Comparison of ENCODE assay signal across 9 mouse cellular contexts in genomic region chr14:61112404-61112803, GRCm38 (mm10). TPM values are rescaled to one million over a fixed set of nuclear protein-coding genes. Genes with fewer than 3 reads are reported as not detected.
A peak's percentile ranks its signal among the peaks of the same experiment; 100 is the strongest.
DNase-seq lines count a peak whose midpoint lies in the region; TF ChIP-seq lines count a peak whose summit lies in the region.
"Had no signal": no experiment of that assay in that cellular context is flagged by ENCODE, and none has a peak within 500 bp of the region (broad histone marks: within the 10 kb centered on the region; RNA-seq: fewer than 3 reads in every experiment).

No protein-coding gene starts in this region.

- TF ChIP-seq CTCF in lung, adult 2 months (IDR thresholded peaks at IDR 0.05; ENCODE audit: insufficient read depth, low read length): peak; percentile 77

- 6% methylated on average over 11 of the region's 11 CpGs for WGBS in lung, adult 2 months

- peak; percentile 78 to 79 for DNase-seq in B cell, adult 2 months
- DNase-seq in adrenal gland, adult (ENCODE audit: inconsistent age in 2 of 2, low spot score in 1 of 2): peak; percentile 61 to 91
- DNase-seq in embryo, embryonic 10 days (ENCODE audit: low spot score): peak; percentile 88
- peak; percentile 81 for DNase-seq in gastrocnemius, postnatal 14 days
- DNase-seq in kidney, postnatal 4 days: peak; percentile 89 to 91
- peak; percentile 68 for DNase-seq in lung, adult 2 months
- DNase-seq in ovary, postnatal 14 days (ENCODE audit: low spot score): peak; percentile 79
- DNase-seq in thymus, postnatal 0 days (ENCODE audit: low spot score): peak; percentile 64

- H3K4me3 ChIP-seq in lung, adult 2 months (replicated peaks; ENCODE audit: extremely low read depth, low read depth, low read length): no peak overlapping the region
- H3K4me3 ChIP-seq: heart, embryonic 15.5 days had no signal

- no peak for TF ChIP-seq POLR2A in lung, adult 2 months (IDR thresholded peaks at IDR 0.05; ENCODE audit: borderline replicate concordance, extremely low read depth, low read depth, low read length)

- intact Hi-C loops in gastrocnemius, postnatal 14 days (cut with DNase I; ENCODE audit: low total_unique reads): loop anchor here (2.0 kb wide), 1 partner anchor 314 kb away; no protein-coding TSS in a partner anchor

- no peaks in the 10 kb centered on the region for H3K4me1 ChIP-seq in lung, adult 2 months (ENCODE audit: control insufficient read depth, insufficient read depth, low read length)

RNA-seq across cellular contexts. Expression of gene Sacs, which starts 25.9 kb away (rescaled TPM):
- total RNA-seq in gastrocnemius, postnatal 14 days (2021): 10 to 100 TPM; 22.8 to 31.4 TPM
- 0.51 and 1.2 TPM in 2 replicates for polyA plus RNA-seq in lung, adult 2 months (2012; rRNA removed)
- polyA plus RNA-seq in thymus, postnatal 0 days (2015; fragmentation: Nextera tagmentation; extraction: Ambion mirVana): 2.4 TPM in 2 replicates
